Mouse (Mus musculus) left cerebral cortex, adult 9 months (tissue): Measurements from ENCODE around the gene Camk2b.

Source experiments
- DNase-seq, 2 experiments: peaks; one replicate each; pipeline ENCODE4 v3.0.0; 2022; ENCODE audit warnings: low spot score in 2 of 2

The Camk2b gene

GRCm38 (mm10) chr11:6050066-6050560, 16.0 kb downstream of the Camk2b start:
- no peak for DNase-seq

- no peak for DNase-seq
Measured at GRCm38 (mm10) chr11:6048208-6048607, 18.0 kb downstream of the Camk2b start.

GRCm38 (mm10) chr11:6038929-6039328, 27.2 kb downstream of the Camk2b start:
- no peak for DNase-seq

GRCm38 (mm10) chr11:6037686-6038085, 28.5 kb downstream of the Camk2b start:
- DNase-seq, result no peak

- DNase-seq, result no peak
Measured at GRCm38 (mm10) chr11:6037198-6037597, 29.0 kb downstream of the Camk2b start.

- DNase-seq, result no peak
Measured at GRCm38 (mm10) chr11:6036477-6036876, 29.7 kb downstream of the Camk2b start.

GRCm38 (mm10) chr11:6035521-6035920, 30.6 kb downstream of the Camk2b start:
- DNase-seq, result no peak

GRCm38 (mm10) chr11:6034740-6035139, 31.4 kb downstream of the Camk2b start:
- DNase-seq, result no peak

GRCm38 (mm10) chr11:6033801-6034200, 32.4 kb downstream of the Camk2b start:
- no peak for DNase-seq

- peak in 1 of 2 experiments; percentile 74 for DNase-seq
Measured at GRCm38 (mm10) chr11:6033147-6033546, 33.0 kb downstream of the Camk2b start.

- DNase-seq, result peak in 1 of 2 experiments; percentile 86
Measured at GRCm38 (mm10) chr11:6030650-6031049, 35.5 kb downstream of the Camk2b start.

GRCm38 (mm10) chr11:6029790-6030189, 36.4 kb downstream of the Camk2b start:
- no peak for DNase-seq

- no peak for DNase-seq
Measured at GRCm38 (mm10) chr11:6028911-6029310, 37.3 kb downstream of the Camk2b start.

- DNase-seq, result no peak
Measured at GRCm38 (mm10) chr11:6026361-6026760, 39.8 kb downstream of the Camk2b start.

GRCm38 (mm10) chr11:6024923-6025652, 41.1 kb downstream of the Camk2b start:
- DNase-seq, result no peak

- DNase-seq, result no peak
Measured at GRCm38 (mm10) chr11:6020897-6021839, 45.0 kb downstream of the Camk2b start.

GRCm38 (mm10) chr11:6020360-6020759, 45.8 kb downstream of the Camk2b start:
- no peak for DNase-seq

- peak; percentile 67 to 75 for DNase-seq
Measured at GRCm38 (mm10) chr11:6018218-6019010, 47.7 kb downstream of the Camk2b start.

GRCm38 (mm10) chr11:6017484-6018140, 48.5 kb downstream of the Camk2b start:
- no peak for DNase-seq

GRCm38 (mm10) chr11:6016797-6017395, 49.3 kb downstream of the Camk2b start:
- DNase-seq, result no peak

GRCm38 (mm10) chr11:6016368-6016767, 49.8 kb downstream of the Camk2b start:
- DNase-seq, result no peak
